Mouse (Mus musculus) liver, embryonic 14.5 days (tissue): Measurements from ENCODE around the gene Endou. TPM values are rescaled to one million over a fixed set of nuclear protein-coding genes. Genes with fewer than 3 reads are reported as not detected.

Experiments
- ATAC-seq: fragments of 200-750 bp; cut with Nextera tagmentation; 2 replicates; pipeline ENCODE4 v1.8.0; 2017; ENCODE audit warnings: moderate number of reproducible peaks, mild to moderate bottlenecking, moderate library complexity; ENCODE audit not compliant: insufficient read depth
- DNase-seq, 3 experiments: peaks; one replicate each; pipeline ENCODE4 v3.0.0-alpha.2; 2012 to 2013; ENCODE audit warnings: low read depth in 3 of 3, low spot score in 3 of 3
- H3K27ac ChIP-seq: fragments of 300-500 bp; sonication (generic); 2 replicates; pipeline ENCODE4 v1.5.1; 2014; ENCODE audit warnings: moderate library complexity, mild to moderate bottlenecking, control low read depth, inconsistent platforms
- H3K27me3 ChIP-seq: fragments of 300-500 bp; sonication (generic); 2 replicates; pipeline ENCODE4 v1.6.1; 2014; ENCODE audit warnings: mild to moderate bottlenecking, low read length, moderate library complexity; ENCODE audit not compliant: control insufficient read depth, insufficient read depth
- H3K36me3 ChIP-seq: fragments of 300-500 bp; sonication (generic); replicated peaks from 2 replicates; pipeline ENCODE4 v1.6.1; 2014; ENCODE audit warnings: low read depth; ENCODE audit not compliant: control insufficient read depth, insufficient read depth
- H3K4me1 ChIP-seq, 2 experiments: fragments of 200-500 bp in 1 of 2; fragments of 300-500 bp in 1 of 2; sonication (generic) in 1 of 2; replicated peaks; 2 replicates each; pipeline ENCODE4 v1.6.1; 2012 to 2014; ENCODE audit warnings: antibody characterized with exemption in 1 of 2, inconsistent platforms in 1 of 2, low read length in 1 of 2; ENCODE audit not compliant: control insufficient read depth in 2 of 2, insufficient read depth in 2 of 2
- H3K4me2 ChIP-seq: fragments of 300-500 bp; sonication (generic); 2 replicates; pipeline ENCODE4 v1.6.1; 2014; ENCODE audit warnings: low read depth, mild to moderate bottlenecking, control low read depth, moderate library complexity
- H3K4me3 ChIP-seq, 2 experiments: fragments of 200-500 bp in 1 of 2; fragments of 300-500 bp in 1 of 2; sonication (generic) in 1 of 2; 2 replicates each; pipeline ENCODE4 v1.5.1; 2012 to 2014; ENCODE audit warnings: low read depth in 2 of 2, low read length in 2 of 2, mild to moderate bottlenecking in 2 of 2, control low read depth in 1 of 2, inconsistent platforms in 1 of 2, moderate library complexity in 1 of 2; ENCODE audit not compliant: insufficient read depth in 1 of 2
- H3K9ac ChIP-seq: fragments of 300-500 bp; sonication (generic); replicated peaks from 2 replicates; pipeline ENCODE4 v1.6.1; 2014; ENCODE audit warnings: mild to moderate bottlenecking, control low read depth, moderate library complexity
- H3K9me3 ChIP-seq: fragments of 300-500 bp; sonication (generic); 2 replicates; pipeline ENCODE4 v1.6.1; 2016; ENCODE audit warnings: low read length, mixed read lengths; ENCODE audit not compliant: control insufficient read depth
- CTCF ChIP-seq: IDR thresholded peaks from 2 replicates; pipeline ENCODE4 v1.5.1; 2016; ENCODE audit warnings: antibody characterized with exemption, low read depth, control low read depth
- EP300 ChIP-seq: IDR thresholded peaks from 2 replicates; pipeline ENCODE4 v1.6.1; 2016; ENCODE audit warnings: antibody characterized with exemption, low read depth
- WGBS: fragments of 180-500 bp; shearing (Covaris S2); extraction: QIAGEN DNeasy Blood & Tissue Kit; methylation state at CpG from one replicate; pipeline ENCODE4 v1.1.7; 2014; ENCODE audit not compliant: insufficient replicate concordance; 5-methylcytosine and 5-hydroxymethylcytosine counted together
- polyA plus RNA-seq, 2 experiments: library from polyadenylated mRNA; depleted of rRNA in 1 of 2; stranded (reverse) in 1 of 2; unstranded in 1 of 2; fragments of >200 nt; fragmentation: Nextera tagmentation in 1 of 2; extraction: Ambion mirVana in 1 of 2; gene quantifications; 2 replicates each; pipeline versions ENCODE4 v1.2.1 to v1.2.3; 2012 to 2014

Gene Endou
- polyA plus RNA-seq, 2 experiments, result 0.01 TPM; not detected in 1

DNA sequence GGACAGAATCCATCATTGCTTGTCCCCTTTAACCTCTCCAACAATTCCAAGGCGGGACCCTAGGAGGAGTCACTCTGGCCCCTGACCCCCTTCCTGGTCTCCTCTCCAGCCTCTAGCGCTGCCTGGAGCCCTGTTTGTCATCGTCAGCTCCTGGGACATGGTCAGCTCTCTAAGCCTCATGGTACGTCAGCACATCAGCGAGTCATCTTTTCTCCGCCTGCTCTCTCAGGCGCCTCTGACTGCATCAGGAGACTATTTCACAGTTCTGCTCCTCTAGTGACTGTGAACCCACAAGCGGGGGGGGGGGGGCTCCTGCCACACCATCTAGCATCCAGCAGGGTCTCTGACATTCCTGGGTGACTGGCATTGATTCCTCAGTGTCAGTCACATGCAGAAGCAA is 24.2 kb upstream of the Endou start:
- Histone ChIP-seq H3K9me3 (no peaks in the 10 kb centered on the region), H3K4me3 (no peak overlapping the region), H3K27me3 (no peaks in the 10 kb centered on the region), H3K27ac (no peak overlapping the region), H3K9ac (no peak overlapping the region), H3K4me2 (no peak overlapping the region), H3K4me1 (no peaks in the 10 kb centered on the region), H3K36me3 (no peaks in the 10 kb centered on the region)
- TF ChIP-seq CTCF, result no peak
- TF ChIP-seq EP300, result no peak
- 60% methylated on average over 8 of the region's 8 CpGs for whole genome bisulfite sequencing
- no peak for DNase-seq
- no peak for ATAC-seq

GRCm38 (mm10) chr15:97754476-97754875 is 23.3 kb upstream of the Endou start:
- Histone ChIP-seq H3K36me3 (no peaks in the 10 kb centered on the region), H3K9me3 (no peaks in the 10 kb centered on the region), H3K4me2 (no peak overlapping the region), H3K9ac (no peak overlapping the region), H3K4me3 (no peak overlapping the region), H3K27me3 (no peaks in the 10 kb centered on the region), H3K27ac (no peak overlapping the region), H3K4me1 (no peaks in the 10 kb centered on the region)
- ATAC-seq, result no peak
- no peak for TF ChIP-seq EP300
- TF ChIP-seq CTCF, result no peak
- 70% methylated on average over 6 of the region's 6 CpGs for WGBS
- DNase-seq, result no peak

GRCm38 (mm10) chr15:97752491-97752890 is 21.4 kb upstream of the Endou start:
- peaks cover 0 to 8% of the 10 kb centered on the region in 2 experiments; a peak in 2 of 4 replicates for H3K4me1 ChIP-seq
- no peak overlapping the region for H3K27ac ChIP-seq
- no peak overlapping the region for H3K4me3 ChIP-seq
- H3K36me3 ChIP-seq, result no peaks in the 10 kb centered on the region
- TF ChIP-seq CTCF, result no peak
- no peak for TF ChIP-seq EP300
- no peaks in the 10 kb centered on the region for H3K9me3 ChIP-seq
- no peaks in the 10 kb centered on the region for H3K27me3 ChIP-seq
- H3K4me2 ChIP-seq, result no peak overlapping the region
- DNase-seq (no peak), ATAC-seq (no peak)
- no peak overlapping the region for H3K9ac ChIP-seq
- WGBS, result 73% methylated on average over 5 of the region's 5 CpGs

GRCm38 (mm10) chr15:97751676-97752075 is 20.5 kb upstream of the Endou start:
- no peaks in the 10 kb centered on the region for H3K9me3 ChIP-seq
- H3K27me3 ChIP-seq, result no peaks in the 10 kb centered on the region
- H3K4me2 ChIP-seq, result no peak overlapping the region
- H3K36me3 ChIP-seq, result no peaks in the 10 kb centered on the region
- H3K4me1 ChIP-seq, result peaks cover 0 to 11% of the 10 kb centered on the region in 2 experiments; a peak in 2 of 4 replicates
- no peak for ATAC-seq
- DNase-seq, result no peak
- H3K4me3 ChIP-seq, result no peak overlapping the region
- WGBS, result 68% methylated on average over 2 of the region's 2 CpGs
- no peak overlapping the region for H3K27ac ChIP-seq
- TF ChIP-seq CTCF (peak; percentile 74), EP300 (no peak)
- no peak overlapping the region for H3K9ac ChIP-seq

DNA sequence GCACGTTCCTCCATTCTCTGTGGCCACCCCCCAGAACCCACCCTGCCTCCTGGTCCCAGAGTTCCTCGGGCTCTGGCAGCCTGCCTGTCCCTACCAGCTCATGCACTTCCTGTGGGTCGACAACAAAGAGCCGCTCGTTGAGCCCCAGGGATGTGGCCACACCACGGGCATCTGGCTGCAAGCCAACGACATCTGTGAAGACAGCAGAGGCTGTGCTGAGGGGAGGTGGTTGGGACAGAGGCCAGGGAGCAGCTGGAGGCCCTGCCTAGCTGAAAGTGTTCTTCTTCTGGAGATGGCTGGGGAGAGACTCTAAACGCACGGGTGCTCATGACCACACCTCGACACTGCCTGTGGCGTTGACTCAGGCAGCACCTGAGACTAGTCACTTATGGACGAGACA is 19.6 kb upstream of the Endou start:
- ATAC-seq (no peak), DNase-seq (no peak)
- H3K4me1 ChIP-seq, result peaks cover 0 to 14% of the 10 kb centered on the region in 2 experiments; a peak in 2 of 4 replicates
- no peak overlapping the region for H3K4me2 ChIP-seq
- no peak overlapping the region for H3K4me3 ChIP-seq
- no peaks in the 10 kb centered on the region for H3K36me3 ChIP-seq
- WGBS, result 23% methylated on average over 12 of the region's 12 CpGs
- H3K27ac ChIP-seq, result no peak overlapping the region
- TF ChIP-seq CTCF (no peak), EP300 (no peak)
- no peak overlapping the region for H3K9ac ChIP-seq
- no peaks in the 10 kb centered on the region for H3K9me3 ChIP-seq
- H3K27me3 ChIP-seq, result no peaks in the 10 kb centered on the region
